Mouse (Mus musculus) adipocyte (in vitro differentiated cells): ENCODE measurements around the gene Phox2b.

Source experiments
- DNase-seq: peaks from one replicate; pipeline ENCODE4 v3.0.0-alpha.2; 2016; ENCODE audit warnings: low spot score

Phox2b gene

GRCm38 (mm10) chr5:67098733-67099323, at the start of gene Phox2b:
Gene Phox2b (minus strand): TSS chr5:67099301.
- DNase-seq: no peak

GRCm38 (mm10) chr5:67142622-67143021, 43.5 kb upstream of the Phox2b start:
- no peak for DNase-seq

- DNase-seq: no peak
Observed at GRCm38 (mm10) chr5:67139052-67140015, 40.2 kb upstream of the Phox2b start.

- no peak for DNase-seq
Observed at GRCm38 (mm10) chr5:67138643-67139042, 39.5 kb upstream of the Phox2b start.

DNA sequence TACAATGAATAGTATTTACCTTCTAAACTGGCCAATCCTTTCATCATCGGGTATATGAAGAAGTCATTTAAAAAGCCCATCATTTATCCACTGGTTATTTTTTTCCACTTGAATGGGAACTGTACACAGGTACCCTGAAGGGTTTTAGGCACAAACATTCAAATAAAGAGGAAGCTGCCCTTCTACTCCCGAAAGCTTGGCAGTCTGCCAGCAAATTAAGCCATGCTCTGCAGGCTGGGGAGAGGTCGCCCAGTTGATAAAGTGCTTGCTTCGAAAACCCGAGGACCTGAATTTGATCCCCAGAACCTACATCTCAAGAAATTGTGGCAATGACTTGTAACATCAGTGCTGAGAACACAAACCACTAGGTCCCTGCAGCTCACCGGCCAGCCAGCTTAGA, 35.6 kb upstream of the Phox2b start:
- DNase-seq: peak; percentile 14

DNA sequence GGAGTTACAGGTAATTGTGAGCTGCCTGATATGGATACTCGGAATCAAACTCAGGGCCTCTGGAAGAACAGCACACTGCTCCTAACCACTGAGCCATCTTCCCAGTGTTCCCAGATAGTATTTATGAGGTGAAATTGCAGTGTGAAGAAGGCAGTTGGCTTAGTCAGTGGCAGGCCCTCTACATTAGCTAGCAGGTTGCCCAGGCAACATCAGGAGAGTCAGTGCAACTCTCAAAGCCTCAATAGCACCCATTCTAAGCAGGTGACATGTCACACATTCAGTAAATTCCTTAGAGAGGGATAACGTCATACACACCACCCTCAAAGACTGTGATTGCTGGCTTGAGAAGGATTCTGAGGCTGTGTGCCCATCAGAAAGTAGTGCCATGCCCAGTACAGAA, 32.6 kb upstream of the Phox2b start:
- DNase-seq: no peak

DNA sequence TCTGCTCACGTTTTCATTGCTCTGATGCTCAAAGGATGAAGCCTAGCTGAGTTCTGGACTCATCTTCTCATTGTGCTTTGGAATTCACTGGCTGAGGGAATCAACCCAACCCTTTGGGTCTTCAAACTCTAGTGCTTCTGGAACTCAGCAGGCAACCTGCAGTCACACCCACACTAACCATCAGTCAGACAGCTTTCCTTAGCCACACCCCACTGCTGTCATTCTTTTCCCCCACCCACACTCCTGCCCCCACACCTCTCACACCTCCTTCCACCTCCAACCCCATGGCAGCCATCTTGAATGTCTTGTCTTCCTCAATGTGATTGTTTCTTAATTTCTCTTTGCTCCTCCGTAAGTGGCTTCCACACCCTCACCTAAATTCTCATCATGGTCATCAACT, 7.2 kb upstream of the Phox2b start:
- no peak for DNase-seq

DNA sequence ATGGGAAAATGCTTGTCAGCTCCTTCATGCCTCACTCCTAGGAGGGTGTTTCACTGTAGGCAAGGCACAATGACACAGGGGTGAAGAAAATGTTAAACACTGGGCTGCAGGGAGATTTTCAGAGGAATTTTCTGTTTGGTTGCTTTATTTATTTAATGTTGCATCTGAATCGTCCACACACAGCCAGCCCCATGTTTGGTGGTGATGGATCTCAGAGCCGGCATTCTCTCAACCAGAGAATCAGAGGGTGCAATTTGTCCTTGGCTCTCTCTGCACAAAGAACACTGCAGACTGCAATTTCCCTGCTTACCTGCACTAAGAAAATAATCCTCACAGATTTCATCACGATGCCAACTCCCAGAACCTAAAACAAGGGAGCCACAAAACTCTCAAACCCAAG, 3.9 kb upstream of the Phox2b start:
- no peak for DNase-seq

GRCm38 (mm10) chr5:67101793-67102600, 2.9 kb upstream of the Phox2b start:
- DNase-seq: no peak

- no peak for DNase-seq
Observed at GRCm38 (mm10) chr5:67101395-67101760, 2.3 kb upstream of the Phox2b start.

DNA sequence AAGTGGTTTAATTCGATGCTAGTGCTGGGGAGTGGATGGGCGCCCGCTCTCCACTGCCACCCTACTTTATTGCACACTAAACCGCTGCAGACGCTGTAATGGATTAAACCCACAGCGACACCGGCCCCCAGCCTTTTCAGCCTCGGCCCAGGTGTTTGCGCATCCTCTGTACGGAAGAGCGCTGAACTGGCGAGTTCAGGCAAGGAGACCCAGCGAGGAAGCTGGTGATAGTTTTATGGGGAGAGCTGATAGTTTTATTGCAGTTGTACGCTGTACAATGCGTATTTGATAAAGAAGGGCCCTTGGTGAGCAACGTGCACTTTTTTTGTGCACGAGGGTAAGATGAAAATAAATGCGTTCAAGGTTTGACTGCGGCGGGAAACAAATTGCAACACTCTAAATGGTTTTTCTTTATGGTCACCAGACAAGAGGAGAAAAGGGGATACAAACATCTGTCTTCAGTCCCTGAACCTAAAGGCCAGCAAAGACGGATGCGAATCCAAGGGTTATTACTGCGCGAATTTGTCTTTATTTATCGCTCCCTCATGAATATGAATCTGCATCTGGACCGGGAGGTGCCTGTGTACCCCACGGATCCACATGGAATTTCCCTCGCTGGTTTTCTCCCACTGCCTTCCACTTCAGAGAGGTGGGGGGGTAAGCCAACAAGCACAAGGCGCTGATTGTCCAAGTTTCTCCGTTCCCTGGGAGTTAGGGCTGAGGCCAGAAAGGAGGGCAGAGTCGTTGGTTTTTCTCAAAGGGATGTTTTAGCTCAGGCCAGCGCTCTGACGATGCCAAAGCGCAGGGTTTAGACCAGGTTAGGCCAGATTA, 1.7 kb upstream of the Phox2b start:
- DNase-seq: no peak

DNA sequence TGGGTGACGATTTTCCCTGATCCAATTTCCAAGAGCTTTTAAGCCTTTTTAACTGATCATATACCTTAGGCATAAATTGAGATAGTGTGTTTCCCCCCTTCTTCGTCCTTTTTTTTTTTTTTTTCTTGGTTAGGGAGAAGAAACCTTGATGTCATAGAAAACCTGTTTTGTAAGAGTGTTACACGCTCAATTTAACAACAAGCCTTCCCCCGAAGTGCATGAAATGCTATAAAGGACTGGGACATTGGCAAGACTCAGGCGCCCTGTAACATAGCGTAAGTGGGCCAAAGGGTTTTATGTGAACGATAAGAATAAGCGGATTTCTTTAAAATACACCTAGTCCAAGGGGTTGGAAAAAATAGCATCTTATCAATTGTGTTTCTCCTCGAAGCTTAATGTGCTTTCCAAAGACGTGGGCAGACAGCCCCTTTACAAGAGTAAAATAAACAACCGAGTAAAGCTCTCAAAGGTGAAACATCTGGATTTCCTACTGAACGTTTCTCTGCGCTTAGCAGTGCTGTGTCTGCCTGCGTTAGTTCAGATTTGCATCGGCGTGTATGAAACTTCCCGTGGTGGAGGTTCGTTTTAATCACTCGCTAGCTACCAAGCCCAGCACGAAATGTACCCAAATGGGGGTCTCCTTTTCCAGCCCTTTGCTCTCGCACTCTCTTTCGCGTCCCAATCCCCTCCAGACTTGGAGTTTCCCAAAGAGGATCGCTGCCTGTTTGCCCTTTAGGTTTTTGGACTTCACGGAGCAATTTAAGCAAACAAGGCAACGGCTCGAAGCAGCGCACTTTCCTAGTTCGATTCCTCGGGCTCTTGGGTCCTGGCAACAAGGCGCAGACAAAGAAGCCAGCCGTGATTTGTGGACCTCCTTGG, 531 bp upstream of the Phox2b start:
- DNase-seq: no peak

- no peak for DNase-seq
Observed at GRCm38 (mm10) chr5:67098051-67098732, 909 bp downstream of the Phox2b start.

DNA sequence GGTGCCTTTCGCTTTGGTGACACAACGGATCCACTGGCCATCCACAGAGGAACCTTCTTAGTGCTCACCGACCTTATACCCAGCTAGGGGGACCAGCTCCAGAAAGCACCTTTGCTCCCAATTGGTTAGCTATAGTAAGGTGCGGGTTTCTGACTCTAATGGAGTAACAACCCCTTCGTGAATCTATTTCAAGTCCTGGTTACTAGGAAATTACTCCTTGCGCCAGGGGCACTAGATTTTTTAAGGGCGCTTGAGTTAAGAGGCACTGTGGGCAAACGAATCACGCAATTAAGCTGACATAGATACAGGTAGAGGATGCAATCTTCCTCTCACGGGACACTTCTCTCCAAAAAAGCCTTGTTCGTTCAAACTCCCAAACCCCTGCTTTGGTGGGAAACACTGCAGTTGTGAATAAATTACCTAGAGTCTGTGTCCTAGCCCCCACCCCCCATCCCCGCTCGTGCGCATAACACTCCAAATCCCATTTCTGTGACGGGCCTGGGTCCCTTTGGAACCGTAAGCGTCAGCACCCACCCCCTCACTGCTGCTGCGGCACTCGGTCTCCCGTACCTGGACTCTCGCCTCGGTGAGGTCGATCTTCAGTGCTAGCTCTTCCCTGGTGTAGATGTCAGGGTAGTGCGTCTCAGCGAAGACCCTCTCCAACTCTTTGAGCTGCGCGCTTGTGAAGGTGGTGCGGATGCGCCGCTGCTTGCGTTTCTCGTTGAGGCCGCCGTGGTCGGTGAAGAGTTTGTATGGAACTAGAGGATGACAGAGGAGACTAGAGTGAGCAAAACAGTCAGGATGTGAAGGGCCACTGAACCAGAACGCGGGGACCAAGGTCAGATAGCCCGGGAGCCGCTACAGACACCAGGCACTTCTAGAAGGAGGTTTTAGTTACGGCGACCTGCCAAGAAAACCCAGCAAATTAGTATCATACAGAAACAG, 1.7 kb downstream of the Phox2b start:
- DNase-seq: no peak

- no peak for DNase-seq
Observed at GRCm38 (mm10) chr5:67096378-67096771, 2.7 kb downstream of the Phox2b start.

DNA sequence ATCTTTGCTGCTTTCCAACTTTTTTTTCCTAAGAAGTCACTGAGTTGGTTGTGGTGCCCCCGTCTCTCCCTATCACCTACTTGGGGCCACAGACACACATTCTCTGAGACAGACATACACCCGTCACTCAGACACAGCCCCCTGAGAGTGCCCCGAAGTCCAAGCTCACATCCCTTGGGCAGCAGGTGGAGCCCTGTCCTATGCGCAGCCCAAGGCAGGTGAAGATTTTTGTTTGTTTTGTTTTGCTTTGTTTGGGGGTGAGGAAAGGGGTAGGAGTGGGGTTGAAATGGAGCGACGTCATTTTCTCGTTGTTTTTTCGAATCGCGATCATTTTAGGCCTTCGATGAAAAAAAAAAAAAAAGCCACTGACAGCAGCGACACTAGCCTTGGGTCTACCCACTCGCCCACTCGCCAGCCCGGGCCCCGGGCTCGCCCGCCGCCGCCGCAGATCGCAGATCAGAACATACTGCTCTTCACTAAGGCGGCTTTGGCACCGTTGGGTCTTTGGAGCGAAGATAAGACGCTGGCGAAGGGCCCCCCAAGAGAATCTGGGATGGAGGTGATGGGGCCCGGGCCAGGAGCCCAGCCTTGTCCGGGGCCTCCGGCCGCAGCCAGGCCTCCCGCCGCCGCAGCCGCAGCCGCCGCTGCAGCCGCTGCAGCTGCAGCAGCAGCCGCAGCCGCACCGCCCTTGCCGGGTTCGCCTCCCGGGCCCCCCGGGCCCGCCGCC, 3.3 kb downstream of the Phox2b start:
- DNase-seq: no peak

- no peak for DNase-seq
Observed at GRCm38 (mm10) chr5:67095153-67095552, 3.9 kb downstream of the Phox2b start.

- DNase-seq: no peak
Observed at GRCm38 (mm10) chr5:67093991-67094390, 5.1 kb downstream of the Phox2b start.
